In genomic region chr12:102299209-102299608, GRCm38 (mm10) we compare ENCODE assay signal across 20 mouse cellular contexts. TPM values are rescaled to one million over a fixed set of nuclear protein-coding genes. Genes with fewer than 3 reads are reported as not detected.
DNase-seq lines count a peak whose midpoint lies in the region; ATAC-seq and TF ChIP-seq lines count a peak whose summit lies in the region.
"Had no signal": no experiment of that assay in that cellular context is flagged by ENCODE, and none has a peak within 500 bp of the region (broad histone marks: within the 10 kb centered on the region; RNA-seq: fewer than 3 reads in every experiment).

No protein-coding gene starts in this region.

- peak; percentile 48 for DNase-seq in heart, postnatal 0 days (ENCODE audit: low spot score)
- DNase-seq in heart, postnatal 10 days, result no peak
- DNase-seq in stomach, postnatal 0 days (ENCODE audit: low spot score), result no peak
- no peak for DNase-seq in layer of hippocampus, adult 9-11 months
- DNase-seq: adrenal gland, adult 8-10 months; adrenal gland, postnatal 36 days; cerebellum, adult 2 months; cerebellum, postnatal 10 days; forebrain, postnatal 0 days; gastrocnemius, adult 2 months; gastrocnemius, postnatal 25 days; heart, postnatal 4 days had no signal

- no peak overlapping the region for H3K4me3 ChIP-seq in heart, postnatal 0 days (ENCODE audit: low read depth, low read length)
- no peak overlapping the region for H3K4me3 ChIP-seq in liver, embryonic 16.5 days (ENCODE audit: low read depth, low read length)
- no peak overlapping the region for H3K4me3 ChIP-seq in liver, embryonic 12.5 days
- H3K4me3 ChIP-seq in intestine, postnatal 0 days (ENCODE audit: low read depth, low read length), result no peak overlapping the region
- no peak overlapping the region for H3K4me3 ChIP-seq in stomach, postnatal 0 days (ENCODE audit: low read depth, low read length)
- H3K4me3 ChIP-seq: embryonic facial prominence, embryonic 10.5 days; forebrain, embryonic 13.5 days; gastrocnemius, adult 2 months; heart, embryonic 15.5 days; hindbrain, embryonic 12.5 days had no signal

- WGBS in heart, postnatal 0 days, result 29% methylated on average over 5 of the region's 5 CpGs
- WGBS in liver, embryonic 16.5 days (ENCODE audit: insufficient replicate concordance), result 19% methylated on average over 5 of the region's 5 CpGs
- 28% methylated on average over 5 of the region's 5 CpGs for WGBS in liver, embryonic 12.5 days (ENCODE audit: insufficient replicate concordance)
- 42% methylated on average over 5 of the region's 5 CpGs for WGBS in intestine, postnatal 0 days
- WGBS in stomach, postnatal 0 days, result 42% methylated on average over 5 of the region's 5 CpGs

- no peak overlapping the region for H3K27ac ChIP-seq in heart, postnatal 0 days (ENCODE audit: low read depth)
- 0 out of 2 replicates have a peak overlapping the region, but pooled peaks have one; percentile 0 for H3K27ac ChIP-seq in liver, embryonic 16.5 days (ENCODE audit: low read length)
- no peak overlapping the region for H3K27ac ChIP-seq in liver, embryonic 12.5 days
- H3K27ac ChIP-seq in intestine, postnatal 0 days (ENCODE audit: low read depth, low read length), result no peak overlapping the region
- H3K27ac ChIP-seq in stomach, postnatal 0 days (replicated peaks), result no peak overlapping the region
- H3K27ac ChIP-seq: embryonic facial prominence, embryonic 10.5 days; forebrain, embryonic 13.5 days; gastrocnemius, adult 2 months; heart, embryonic 15.5 days; hindbrain, embryonic 12.5 days had no signal

- H3K4me2 ChIP-seq in heart, postnatal 0 days (ENCODE audit: low read depth, low read length), result no peak overlapping the region
- no peak overlapping the region for H3K4me2 ChIP-seq in liver, embryonic 16.5 days (ENCODE audit: low read depth, low read length)
- H3K4me2 ChIP-seq in liver, embryonic 12.5 days, result no peak overlapping the region
- H3K4me2 ChIP-seq in intestine, postnatal 0 days (replicated peaks; ENCODE audit: low read depth), result no peak overlapping the region
- H3K4me2 ChIP-seq in stomach, postnatal 0 days (replicated peaks; ENCODE audit: low read depth), result no peak overlapping the region
- H3K4me2 ChIP-seq: forebrain, embryonic 13.5 days; heart, embryonic 15.5 days; hindbrain, embryonic 12.5 days had no signal

- ATAC-seq in heart, postnatal 0 days (ENCODE audit: insufficient read depth, low read depth), result no peak
- ATAC-seq in liver, embryonic 16.5 days (ENCODE audit: low read depth), result peak; percentile 63
- no peak for ATAC-seq in liver, embryonic 12.5 days
- ATAC-seq in intestine, postnatal 0 days, result peak; percentile 44; the same call in 1 of the 2 replicates
- peak; percentile 38; the same call in 1 of the 2 replicates for ATAC-seq in stomach, postnatal 0 days (ENCODE audit: low FRiP score, low TSS enrichment)
- ATAC-seq: forebrain, embryonic 13.5 days; forebrain, postnatal 0 days; hindbrain, embryonic 16.5 days had no signal

- intact Hi-C loops in heart, postnatal 10 days (cut with DNase I), result no loop called here

- H3K27me3 ChIP-seq in heart, postnatal 0 days (ENCODE audit: control insufficient read depth, insufficient read depth, low read length), result no peaks in the 10 kb centered on the region
- H3K27me3 ChIP-seq in liver, embryonic 16.5 days (ENCODE audit: control insufficient read depth, insufficient read depth, low read depth, low read length), result no peaks in the 10 kb centered on the region
- no peaks in the 10 kb centered on the region for H3K27me3 ChIP-seq in liver, embryonic 12.5 days (replicated peaks)
- H3K27me3 ChIP-seq in intestine, postnatal 0 days (replicated peaks; ENCODE audit: control insufficient read depth, insufficient read depth, low read length), result no peaks in the 10 kb centered on the region
- no peaks in the 10 kb centered on the region for H3K27me3 ChIP-seq in stomach, postnatal 0 days (ENCODE audit: control insufficient read depth, insufficient read depth, low read length)
- H3K27me3 ChIP-seq: forebrain, embryonic 13.5 days; heart, embryonic 15.5 days; hindbrain, embryonic 12.5 days had no signal

- TF ChIP-seq CTCF in heart, postnatal 0 days (IDR thresholded peaks at IDR 0.05; ENCODE audit: low read depth), result no peak
- no peak for TF ChIP-seq CTCF in intestine, postnatal 0 days (IDR thresholded peaks at IDR 0.05; ENCODE audit: low read depth)
- TF ChIP-seq CTCF in stomach, postnatal 0 days (IDR thresholded peaks at IDR 0.05; ENCODE audit: low read depth), result no peak

- H3K9me3 ChIP-seq in heart, postnatal 0 days (replicated peaks; ENCODE audit: control insufficient read depth, low read length), result no peaks in the 10 kb centered on the region
- no peaks in the 10 kb centered on the region for H3K9me3 ChIP-seq in liver, embryonic 16.5 days (replicated peaks; ENCODE audit: control insufficient read depth, low read length)
- H3K9me3 ChIP-seq in liver, embryonic 12.5 days (replicated peaks), result no peaks in the 10 kb centered on the region
- H3K9me3 ChIP-seq in intestine, postnatal 0 days (ENCODE audit: control insufficient read depth), result no peaks in the 10 kb centered on the region
- H3K9me3 ChIP-seq in stomach, postnatal 0 days (ENCODE audit: control insufficient read depth, low read length), result no peaks in the 10 kb centered on the region
- H3K9me3 ChIP-seq: embryonic facial prominence, embryonic 10.5 days; forebrain, embryonic 13.5 days; heart, embryonic 15.5 days; hindbrain, embryonic 12.5 days had no signal

- TF ChIP-seq EP300 in heart, postnatal 0 days (IDR thresholded peaks at IDR 0.05; ENCODE audit: low read depth), result no peak
- TF ChIP-seq EP300 in stomach, postnatal 0 days (optimal IDR thresholded peaks at IDR 0.05), result no peak

- H3K4me1 ChIP-seq in heart, postnatal 0 days (ENCODE audit: control insufficient read depth, insufficient read depth), result peaks cover 24% of the 10 kb centered on the region
- H3K4me1 ChIP-seq in liver, embryonic 16.5 days (ENCODE audit: control insufficient read depth, low read depth, low read length), result peaks cover 39% of the 10 kb centered on the region
- peaks cover 71% of the 10 kb centered on the region for H3K4me1 ChIP-seq in liver, embryonic 12.5 days
- 0 out of 2 replicates have a peak, but pooled peaks cover 7% of the 10 kb centered on the region for H3K4me1 ChIP-seq in intestine, postnatal 0 days (replicated peaks; ENCODE audit: control insufficient read depth, insufficient read depth, low read length)
- H3K4me1 ChIP-seq in stomach, postnatal 0 days (replicated peaks; ENCODE audit: control insufficient read depth, insufficient read depth), result peaks cover 2% of the 10 kb centered on the region

- 0 out of 2 replicates have a peak, but pooled peaks cover 3% of the 10 kb centered on the region for H3K36me3 ChIP-seq in heart, postnatal 0 days (replicated peaks; ENCODE audit: control insufficient read depth, insufficient read depth, low read length)
- H3K36me3 ChIP-seq in liver, embryonic 16.5 days (ENCODE audit: control insufficient read depth, insufficient read depth), result no peaks in the 10 kb centered on the region
- H3K36me3 ChIP-seq in liver, embryonic 12.5 days, result peaks cover 3% of the 10 kb centered on the region; the same call in 1 of the 2 replicates
- 0 out of 2 replicates have a peak, but pooled peaks cover 5% of the 10 kb centered on the region for H3K36me3 ChIP-seq in intestine, postnatal 0 days (ENCODE audit: control insufficient read depth, insufficient read depth)
- no peaks in the 10 kb centered on the region for H3K36me3 ChIP-seq in stomach, postnatal 0 days (ENCODE audit: control insufficient read depth, insufficient read depth, low read length)
- H3K36me3 ChIP-seq: embryonic facial prominence, embryonic 10.5 days; heart, embryonic 15.5 days; hindbrain, embryonic 12.5 days had no signal

- no peak overlapping the region for H3K9ac ChIP-seq in heart, postnatal 0 days (replicated peaks; ENCODE audit: low read depth, low read length)
- H3K9ac ChIP-seq in liver, embryonic 16.5 days (ENCODE audit: low read depth, low read length), result no peak overlapping the region
- no peak overlapping the region for H3K9ac ChIP-seq in liver, embryonic 12.5 days
- H3K9ac ChIP-seq in intestine, postnatal 0 days (ENCODE audit: low read depth, low read length), result 0 out of 2 replicates have a peak overlapping the region, but pooled peaks have one; percentile 17
- H3K9ac ChIP-seq in stomach, postnatal 0 days (ENCODE audit: low read length), result no peak overlapping the region
- H3K9ac ChIP-seq: forebrain, embryonic 13.5 days; forebrain, postnatal 0 days; heart, embryonic 15.5 days; hindbrain, embryonic 12.5 days had no signal

RNA-seq across cellular contexts. Expression of gene Rin3, which starts 16.4 kb away (rescaled TPM):
- 11.6 and 13.4 TPM in 2 replicates for total RNA-seq in heart, postnatal 0 days (2014; rRNA removed; ENCODE audit: low replicate concordance)
- polyA plus RNA-seq in heart, postnatal 0 days (2015; fragmentation: Nextera tagmentation; extraction: Ambion mirVana), result 4.6 TPM in 2 replicates
- 10 to 100 TPM; 21.2 to 27.4 TPM for total RNA-seq in heart, postnatal 10 days (2021)
- polyA plus RNA-seq in liver, embryonic 16.5 days (2015; fragmentation: Nextera tagmentation; extraction: Ambion mirVana), result 7.2 and 9.2 TPM in 2 replicates
- polyA plus RNA-seq in liver, embryonic 12.5 days (2016; fragmentation: Nextera tagmentation; extraction: Ambion mirVana), result 5.8 and 10.3 TPM in 2 replicates
- 8.8 and 10.5 TPM in 2 replicates for polyA plus RNA-seq in intestine, postnatal 0 days (2015; fragmentation: Nextera tagmentation; extraction: Ambion mirVana)
- 2.9 and 3.0 TPM in 2 replicates for polyA plus RNA-seq in stomach, postnatal 0 days (2015; fragmentation: Nextera tagmentation; extraction: Ambion mirVana)

Comparison
In these comparisons a context has a peak if more than half of its experiments do, and no peak if none do; other contexts are left out.
1. ATAC-seq: peak in liver, embryonic 16.5 days (single experiment), intestine, postnatal 0 days (single experiment) and stomach, postnatal 0 days (single experiment); none in heart, postnatal 0 days (single experiment) and liver, embryonic 12.5 days (single experiment).